Mouse (Mus musculus) brain, adult 2 months (tissue): Measurements from ENCODE around the gene Rgs3.

ENCODE experiments used
- DNase-seq: peaks from one replicate; pipeline ENCODE4 v3.0.0; 2011; ENCODE audit warnings: low read depth, low spot score

Gene Rgs3

DNA sequence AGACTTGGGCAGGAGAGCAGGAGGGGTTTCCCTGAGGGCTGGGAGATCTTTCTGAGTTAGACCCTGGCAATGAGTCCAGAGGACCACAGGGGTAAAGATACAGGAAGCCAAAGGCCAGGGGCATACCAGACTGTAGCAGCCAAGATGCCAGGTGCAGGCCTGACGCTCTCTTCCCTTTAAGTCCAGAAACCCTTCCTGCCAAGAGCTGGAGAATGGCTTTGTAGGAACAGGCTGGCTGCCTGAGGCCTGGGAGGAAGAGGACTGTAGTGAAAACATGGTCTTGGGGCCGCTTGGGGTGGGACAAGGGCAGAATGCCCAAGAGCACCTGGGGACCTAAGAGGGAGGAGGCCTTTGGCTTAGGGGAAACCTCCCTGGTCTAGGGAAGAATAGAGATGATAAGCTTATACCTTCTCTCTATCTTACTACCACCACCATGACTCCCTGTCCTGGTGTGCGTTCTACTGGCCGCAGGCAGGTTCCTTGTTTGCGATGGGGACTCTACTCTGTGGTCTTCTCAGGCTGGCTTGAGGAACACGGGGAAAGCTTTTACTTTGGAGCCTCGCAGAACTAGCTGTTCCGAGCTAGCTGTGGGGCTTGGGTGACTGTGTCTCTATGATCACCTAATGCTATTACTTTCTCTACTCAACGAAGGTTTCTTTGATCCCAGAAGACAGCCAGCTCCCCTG lies 46.4 kb downstream of the Rgs3 start:
- peak; percentile 88 for DNase-seq

DNA sequence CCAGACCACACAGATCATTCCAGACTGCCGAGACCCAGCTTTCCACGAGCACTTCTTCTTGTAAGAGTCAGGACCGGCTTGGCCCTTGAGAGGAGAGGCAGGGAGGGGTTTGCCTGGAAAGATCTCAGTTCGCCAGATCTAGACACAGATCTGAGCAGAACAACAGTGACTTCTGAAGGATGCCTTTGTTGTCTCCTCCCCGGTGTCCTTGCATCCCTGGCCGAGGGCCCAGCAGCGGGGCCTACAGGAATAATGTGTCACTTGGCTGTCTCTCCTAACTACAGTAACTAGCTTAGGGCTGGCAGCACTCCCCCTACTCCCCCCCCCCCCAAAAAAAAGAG lies 46.9 kb downstream of the Rgs3 start:
- peak; percentile 54 for DNase-seq

DNA sequence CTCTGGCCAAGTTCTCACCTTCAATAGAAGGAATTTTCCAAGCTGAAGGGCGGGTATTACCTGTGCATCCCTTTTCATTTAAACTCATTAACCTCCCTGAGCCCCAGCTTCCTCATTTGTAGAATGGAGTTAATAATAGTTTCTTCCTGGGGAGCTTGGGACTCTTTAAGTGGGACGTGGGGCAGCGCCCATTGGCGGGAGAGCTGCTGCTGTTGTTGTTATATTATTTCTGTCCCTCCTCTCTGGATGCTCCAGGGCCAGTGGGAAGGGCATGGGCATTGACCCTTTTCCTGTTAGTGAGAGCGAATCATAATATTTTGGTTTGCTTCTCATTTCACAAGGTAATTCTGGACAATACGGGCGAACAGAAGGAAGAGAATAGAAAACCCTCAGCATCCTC lies 47.3 kb downstream of the Rgs3 start:
- DNase-seq: no peak

DNA sequence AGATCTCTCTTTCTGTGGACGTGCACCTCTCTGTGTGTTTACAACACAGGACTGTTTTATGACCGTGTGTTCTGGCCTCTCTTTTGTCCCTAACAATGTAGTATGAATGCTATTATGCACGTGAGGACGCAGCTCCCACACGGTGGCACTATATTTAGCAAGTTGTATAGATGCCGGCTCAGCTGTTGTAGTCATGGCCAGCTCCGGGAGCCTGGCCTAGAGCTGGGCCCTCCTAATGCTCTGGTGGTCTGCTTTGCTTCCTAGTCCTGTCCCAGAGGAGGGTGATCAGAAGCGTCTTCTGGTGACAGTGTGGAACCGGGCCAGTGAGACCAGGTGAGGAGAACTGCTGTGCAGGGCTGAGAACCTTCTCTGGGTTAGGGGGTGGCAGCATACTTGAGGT lies 47.7 kb downstream of the Rgs3 start:
- DNase-seq: peak; percentile 47

DNA sequence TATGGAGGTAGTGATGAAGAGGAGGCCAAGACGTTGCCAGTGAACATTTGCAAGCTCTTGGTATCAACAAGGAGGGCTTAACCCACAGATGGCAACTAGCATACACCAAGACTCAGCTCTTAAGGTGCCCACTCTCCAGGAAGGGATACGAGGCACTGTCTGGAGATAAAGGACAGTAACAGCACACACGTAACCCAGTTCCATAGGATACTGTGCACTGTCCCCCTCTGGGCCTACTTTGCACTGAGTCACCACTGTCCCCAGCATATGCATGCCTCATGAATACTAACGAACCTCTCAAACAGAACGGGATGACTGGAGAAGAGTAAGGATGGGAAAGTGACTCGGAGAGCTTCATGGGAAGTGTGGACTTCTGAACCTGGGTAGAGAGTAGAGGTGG lies 48.2 kb downstream of the Rgs3 start:
- DNase-seq: peak; percentile 57

DNA sequence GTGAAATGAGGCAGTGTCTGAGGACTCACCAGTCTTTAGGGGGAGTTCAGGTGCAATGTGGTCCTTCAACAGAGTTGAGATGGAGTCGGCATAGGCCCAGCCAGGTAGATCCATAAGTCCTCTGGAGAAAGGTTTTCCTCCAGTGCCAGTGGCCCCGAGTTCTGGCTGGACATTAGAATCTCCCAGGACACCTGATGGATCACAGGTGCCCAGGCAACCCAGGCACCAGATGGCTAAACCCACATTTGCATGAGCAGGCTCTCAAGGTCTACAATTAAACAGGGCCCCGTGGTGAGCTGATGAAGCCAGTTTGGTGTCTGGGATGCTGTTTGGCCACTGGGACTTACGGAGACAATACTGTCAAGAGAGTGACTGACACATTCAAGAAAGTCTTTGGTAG lies 49.7 kb downstream of the Rgs3 start:
- DNase-seq: peak; percentile 63

DNA sequence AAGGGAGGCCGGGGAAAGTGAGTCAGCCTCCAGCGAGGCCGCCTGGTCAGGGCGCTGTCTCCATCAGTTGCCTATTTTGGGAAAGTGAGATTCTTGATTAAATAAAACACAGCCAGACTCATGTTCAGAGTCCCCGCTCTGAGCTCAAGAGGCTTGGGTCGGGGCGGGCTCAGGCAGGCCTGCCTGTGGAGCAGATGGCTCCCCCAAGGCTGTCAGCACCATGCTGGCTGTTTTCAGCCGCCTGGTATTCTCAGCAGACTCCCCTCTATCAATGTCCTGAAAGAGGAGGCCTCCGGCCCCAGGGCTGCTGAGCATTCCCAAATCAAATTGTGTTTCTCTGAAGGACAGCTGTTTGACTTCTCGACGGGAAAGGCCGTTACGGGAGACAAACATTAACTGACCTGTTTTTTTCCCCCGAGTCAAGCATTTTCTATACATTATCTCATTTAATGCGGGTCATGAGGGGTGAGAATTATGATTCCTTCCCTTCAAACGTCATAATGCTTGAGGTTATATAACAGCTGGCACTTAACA lies 50.6 kb downstream of the Rgs3 start:
- DNase-seq: peak; percentile 65

DNA sequence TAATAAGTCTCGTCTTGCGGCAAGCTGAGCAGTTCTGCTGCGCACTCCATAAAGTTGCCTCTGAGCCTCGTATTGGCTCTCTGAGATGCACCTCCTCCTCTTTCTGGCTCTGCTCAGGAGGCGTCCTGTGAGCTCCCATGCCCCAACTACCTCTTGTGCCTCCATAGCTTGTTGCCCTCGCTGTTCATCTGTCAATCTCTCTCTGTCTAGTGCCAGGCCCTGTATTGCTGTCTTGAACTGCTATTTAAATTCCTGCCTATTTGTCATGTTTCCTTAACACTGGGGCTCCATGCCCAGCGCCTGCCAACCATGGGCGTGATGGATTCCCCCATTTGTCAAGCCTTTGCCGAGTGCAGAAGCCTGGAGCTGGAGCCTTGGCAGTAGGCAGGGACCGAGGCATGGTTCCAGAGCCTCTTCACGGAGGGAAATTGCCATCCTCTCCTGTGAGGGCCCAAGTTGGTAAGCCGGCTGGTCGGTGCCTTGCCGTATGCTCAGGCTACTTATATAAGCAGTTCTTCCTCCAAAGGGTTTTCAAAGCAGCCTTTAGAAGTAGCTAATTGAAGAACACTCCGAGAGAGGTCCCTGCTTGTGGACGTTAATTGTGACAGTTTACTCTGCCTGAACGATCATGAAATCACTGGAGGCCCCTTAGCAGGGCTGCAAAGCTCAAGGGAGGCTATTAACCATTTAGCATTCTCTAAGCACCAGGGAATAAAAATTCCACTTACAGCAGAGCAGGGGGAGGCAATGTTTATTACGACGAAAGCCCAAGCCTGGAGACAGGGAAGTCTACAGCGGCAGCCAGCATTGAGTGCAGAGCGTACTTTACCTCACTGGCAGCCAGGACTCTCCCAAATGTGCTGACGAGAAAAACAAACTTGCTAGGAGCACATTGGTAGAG lies 53.2 kb downstream of the Rgs3 start:
- peak; percentile 98 for DNase-seq

DNA sequence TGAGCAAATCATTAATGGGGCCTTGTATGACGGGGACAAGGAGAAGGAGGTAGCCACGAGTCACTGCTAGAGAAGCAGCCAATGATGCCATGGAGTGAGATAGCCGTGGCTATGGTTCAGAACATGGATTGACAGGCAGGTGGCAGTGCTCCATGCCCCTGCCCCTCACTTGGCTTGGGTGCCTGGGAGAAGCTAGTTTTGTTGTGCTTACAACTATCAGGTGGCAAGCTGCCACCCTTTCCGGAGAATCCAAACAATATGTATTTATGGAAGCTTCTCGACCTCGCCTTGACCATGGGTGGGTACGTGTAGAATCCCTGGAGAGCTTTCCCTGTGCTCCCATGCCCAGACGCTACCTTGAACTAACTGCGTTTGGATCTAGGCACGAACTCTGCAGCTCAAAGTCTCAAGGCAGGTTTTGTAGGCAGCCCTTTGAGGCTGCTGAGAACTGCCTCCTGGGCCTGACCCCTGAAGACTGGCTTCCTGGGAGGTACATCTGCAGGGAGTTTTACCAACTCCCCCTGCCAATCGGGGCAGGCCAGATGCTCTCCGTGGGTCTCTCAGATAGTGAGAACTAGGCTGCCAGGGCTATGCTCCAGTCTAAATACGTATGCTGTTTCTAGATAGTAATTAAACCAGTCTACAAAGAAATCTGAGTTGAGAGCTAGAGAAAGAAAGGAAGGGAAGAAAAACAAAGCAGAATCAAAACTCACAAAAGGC lies 54.2 kb downstream of the Rgs3 start:
- DNase-seq: no peak

DNA sequence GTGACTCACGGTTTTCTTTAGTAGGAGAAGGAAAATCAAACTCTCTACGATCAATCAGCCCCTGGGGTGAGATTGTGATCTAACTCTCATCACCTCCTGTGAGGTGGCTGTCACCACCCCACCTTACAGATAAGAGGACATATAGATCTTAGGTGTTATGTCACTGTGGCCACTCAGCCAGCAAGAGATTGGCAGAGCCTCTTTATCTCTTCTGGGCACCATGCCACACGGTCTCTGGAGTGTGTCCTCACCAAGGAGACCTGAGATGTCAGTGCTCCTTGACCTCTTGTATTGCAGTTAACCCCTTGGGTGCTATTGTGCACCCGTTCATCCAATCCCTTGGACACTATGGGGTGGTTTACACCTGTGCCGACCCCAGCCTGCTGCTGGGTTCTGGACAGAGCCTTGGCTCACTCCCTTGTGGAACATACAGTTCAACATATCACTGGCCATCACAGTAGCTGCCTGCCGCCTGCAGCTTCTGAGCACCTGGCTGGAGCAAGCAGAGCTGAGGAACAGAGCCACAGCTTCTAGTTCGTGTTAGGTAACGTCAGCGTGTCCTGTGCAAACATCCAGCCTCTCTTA lies 58.3 kb downstream of the Rgs3 start:
- no peak for DNase-seq

DNA sequence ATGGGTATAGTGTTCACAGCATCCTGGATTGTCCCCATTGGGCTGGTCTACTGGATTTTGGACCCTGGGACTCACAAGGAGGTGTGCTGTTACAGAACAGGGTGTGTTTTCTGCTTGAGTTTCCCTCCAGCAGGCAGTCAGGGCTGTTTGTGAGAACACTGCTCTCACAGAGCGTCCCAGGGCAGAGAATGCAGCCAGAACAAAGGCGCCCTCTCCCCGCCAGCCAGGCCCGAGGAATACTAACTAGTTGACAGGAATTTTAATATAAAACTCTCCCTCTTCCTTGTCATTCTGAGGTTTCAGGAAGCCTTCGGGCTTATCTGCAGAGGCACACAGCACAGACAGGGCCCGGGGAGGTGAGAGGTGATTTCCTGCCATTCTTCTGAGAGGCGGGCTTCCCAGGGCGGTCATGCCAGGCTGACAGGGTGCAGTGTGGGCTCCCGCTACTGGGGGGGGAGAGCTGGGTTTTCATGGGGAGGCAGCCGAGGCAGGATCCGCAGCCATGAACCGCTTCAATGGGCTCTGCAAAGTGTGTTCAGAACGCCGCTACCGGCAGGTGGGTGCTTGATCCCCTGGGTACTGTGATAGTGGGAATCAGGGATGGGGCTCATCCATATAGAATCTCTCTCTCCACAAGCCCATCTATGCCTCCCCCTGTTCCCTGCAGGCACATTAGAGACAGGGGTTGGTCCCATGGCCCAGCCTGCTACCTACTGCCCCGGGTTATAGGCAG lies 59.8 kb downstream of the Rgs3 start:
- DNase-seq: peak; percentile 54

DNA sequence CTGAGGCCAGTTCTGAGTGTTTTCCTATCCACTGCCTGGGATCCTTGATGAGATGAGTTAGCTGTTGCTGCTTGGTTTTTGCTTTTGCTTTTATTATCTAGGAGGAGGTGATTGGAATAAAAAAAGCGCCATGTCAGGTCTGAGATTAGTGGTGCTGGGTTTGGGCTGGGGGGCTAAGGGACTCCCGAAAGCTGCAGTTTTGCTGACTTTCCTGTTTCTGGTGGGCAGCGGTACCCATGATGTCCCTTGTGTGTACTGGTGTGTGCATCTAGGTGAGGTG lies 60.3 kb downstream of the Rgs3 start:
- no peak for DNase-seq

DNA sequence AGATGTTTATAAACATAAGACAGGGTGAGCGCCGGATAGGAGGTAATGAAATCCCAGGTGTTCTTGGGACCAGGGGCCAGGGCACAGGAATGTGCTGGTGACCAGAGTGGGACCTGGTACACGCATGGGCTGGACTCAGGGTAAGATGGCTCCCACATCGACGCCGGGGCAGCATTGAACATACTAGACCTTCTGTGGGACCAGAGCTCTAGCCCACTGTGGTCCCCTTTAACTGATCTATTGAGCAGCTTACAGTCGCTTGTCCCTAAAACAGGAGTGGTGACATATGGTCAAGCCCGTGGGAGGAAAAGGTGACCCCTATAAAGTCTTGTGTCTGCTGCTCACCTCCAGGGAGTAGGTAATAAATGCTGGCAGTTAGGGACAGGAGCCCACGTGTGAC lies 61.5 kb downstream of the Rgs3 start:
- DNase-seq: no peak

DNA sequence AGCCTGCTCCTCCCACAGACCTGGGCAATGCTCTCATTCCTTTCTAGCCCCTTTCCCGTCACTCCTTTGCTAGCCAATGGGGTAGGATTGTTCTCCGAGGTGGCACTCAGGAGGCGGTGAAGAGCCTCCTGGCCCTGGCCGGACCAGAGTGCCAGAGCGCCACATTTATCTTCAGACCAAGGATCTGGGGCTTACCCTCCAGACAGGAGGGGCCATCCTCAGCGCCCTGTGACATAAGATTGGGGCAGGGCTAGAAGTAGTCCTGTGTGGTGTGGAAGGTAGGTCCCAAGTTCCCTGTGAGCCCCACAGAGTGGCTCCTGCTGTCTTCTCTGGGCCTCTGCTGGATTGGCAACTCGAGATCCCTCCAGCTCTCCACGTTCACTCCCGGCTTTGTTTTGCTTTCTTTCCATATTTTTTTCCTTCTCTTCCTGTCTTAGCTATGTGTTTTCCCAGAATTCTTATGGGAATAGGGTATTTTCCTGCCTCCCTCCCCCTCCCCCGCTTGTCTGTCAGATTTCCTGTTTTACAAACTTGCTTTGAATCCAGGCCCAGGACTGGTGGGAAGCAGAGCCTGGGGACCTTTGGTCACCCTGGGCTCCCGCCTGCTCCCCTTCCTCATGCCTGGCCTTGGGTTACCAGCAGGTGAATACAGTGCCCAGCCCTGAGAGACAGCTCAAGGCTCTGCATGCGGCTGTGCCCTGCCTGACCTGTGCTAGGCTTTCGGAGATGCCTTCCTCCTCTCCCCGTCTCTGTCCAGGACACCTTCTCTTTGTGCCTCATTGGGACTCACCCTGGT lies 62.4 kb downstream of the Rgs3 start:
- DNase-seq: no peak

DNA sequence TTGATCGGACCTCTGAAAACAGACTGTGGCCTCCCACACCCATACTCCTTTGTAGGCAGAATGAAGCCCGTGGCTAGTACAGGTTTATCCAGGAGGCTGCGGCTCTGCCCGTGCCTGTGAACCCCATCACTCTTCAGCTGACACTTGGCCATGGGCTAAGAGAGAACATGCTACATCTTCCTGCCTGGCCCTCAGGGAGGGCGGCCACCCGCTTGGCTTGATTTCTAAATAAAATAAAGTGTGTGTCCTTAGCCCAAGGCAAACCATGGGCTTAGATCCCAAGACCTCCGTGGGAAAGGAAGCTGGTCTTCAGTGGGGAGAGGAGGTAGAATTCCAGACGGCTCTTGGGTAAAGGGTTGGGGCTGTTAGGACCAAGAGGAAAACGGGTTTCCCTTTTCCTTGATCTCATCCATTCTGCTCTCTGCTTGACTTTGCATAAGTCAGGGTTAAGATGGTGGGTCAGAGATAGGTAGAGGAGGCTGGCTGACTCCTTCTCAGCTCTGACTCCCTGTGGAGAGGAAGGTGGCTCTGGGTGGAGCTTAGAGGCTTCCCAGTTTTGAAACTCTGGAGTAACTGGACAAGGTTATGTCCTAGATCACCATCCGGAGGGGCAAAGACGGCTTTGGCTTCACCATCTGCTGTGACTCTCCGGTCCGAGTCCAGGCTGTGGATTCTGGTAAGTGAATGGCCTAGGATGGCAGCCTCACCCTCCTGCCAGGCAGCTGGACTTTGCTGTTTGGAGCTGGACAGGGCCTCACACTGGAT lies 63.8 kb downstream of the Rgs3 start:
- DNase-seq: no peak

DNA sequence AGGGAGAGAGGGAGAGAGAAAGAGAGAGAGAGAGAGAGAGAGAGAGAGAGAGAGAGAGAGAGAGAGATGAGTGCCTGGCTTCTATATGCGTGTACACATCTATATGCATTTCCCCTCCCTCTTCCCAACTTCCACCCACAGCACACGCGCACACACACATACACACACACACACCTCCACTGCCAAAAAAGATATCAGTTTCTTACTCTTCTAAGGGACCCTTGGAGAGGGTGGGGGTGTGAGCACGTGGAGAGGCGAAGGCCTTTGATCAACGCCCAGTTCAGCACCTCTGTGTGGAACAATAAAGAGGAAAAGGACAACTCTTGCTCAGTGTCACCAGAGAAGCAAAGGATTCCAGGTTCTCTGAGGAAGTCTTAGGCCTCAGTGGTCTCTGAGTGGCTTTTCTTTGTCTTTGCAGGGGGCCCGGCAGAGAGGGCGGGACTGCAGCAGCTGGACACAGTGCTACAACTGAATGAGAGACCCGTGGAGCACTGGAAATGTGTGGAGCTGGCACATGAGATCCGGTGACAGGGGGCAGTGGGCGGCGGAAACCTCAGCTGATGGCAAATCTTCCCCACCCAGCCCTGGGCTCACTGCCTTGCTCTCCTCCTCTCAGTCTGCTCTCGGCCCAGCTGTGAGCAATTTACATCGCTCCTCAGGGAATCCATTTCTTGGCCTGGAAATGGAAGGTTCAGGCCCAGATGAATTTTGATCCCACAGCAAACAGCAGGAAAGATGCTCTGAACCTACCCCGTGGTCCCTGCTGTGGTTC lies 65.2 kb downstream of the Rgs3 start:
- DNase-seq: peak; percentile 69

DNA sequence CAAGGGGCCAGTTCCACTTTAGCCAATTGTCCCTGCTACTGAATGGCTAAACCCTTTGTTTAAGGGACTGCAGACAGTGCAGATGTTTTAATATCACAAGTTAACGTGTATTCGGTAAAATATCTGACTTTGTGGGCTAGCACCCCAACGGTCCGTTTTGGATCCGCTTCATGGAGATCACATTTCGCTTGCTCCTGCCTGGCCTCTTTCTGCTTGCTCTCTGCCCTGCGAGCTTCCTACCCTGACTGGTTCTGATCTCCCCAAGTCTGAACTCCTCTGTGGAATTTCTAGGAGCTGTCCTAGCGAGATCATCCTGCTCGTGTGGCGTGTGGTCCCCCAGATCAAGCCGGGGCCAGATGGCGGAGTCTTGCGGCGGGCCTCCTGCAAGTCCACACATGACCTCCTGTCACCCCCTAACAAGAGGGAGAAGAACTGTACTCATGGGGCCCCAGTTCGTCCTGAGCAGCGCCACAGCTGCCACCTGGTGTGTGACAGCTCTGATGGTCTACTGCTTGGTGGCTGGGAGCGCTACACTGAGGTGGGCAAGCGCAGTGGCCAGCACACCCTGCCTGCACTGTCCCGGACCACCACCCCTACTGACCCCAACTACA lies 65.9 kb downstream of the Rgs3 start:
- no peak for DNase-seq

DNA sequence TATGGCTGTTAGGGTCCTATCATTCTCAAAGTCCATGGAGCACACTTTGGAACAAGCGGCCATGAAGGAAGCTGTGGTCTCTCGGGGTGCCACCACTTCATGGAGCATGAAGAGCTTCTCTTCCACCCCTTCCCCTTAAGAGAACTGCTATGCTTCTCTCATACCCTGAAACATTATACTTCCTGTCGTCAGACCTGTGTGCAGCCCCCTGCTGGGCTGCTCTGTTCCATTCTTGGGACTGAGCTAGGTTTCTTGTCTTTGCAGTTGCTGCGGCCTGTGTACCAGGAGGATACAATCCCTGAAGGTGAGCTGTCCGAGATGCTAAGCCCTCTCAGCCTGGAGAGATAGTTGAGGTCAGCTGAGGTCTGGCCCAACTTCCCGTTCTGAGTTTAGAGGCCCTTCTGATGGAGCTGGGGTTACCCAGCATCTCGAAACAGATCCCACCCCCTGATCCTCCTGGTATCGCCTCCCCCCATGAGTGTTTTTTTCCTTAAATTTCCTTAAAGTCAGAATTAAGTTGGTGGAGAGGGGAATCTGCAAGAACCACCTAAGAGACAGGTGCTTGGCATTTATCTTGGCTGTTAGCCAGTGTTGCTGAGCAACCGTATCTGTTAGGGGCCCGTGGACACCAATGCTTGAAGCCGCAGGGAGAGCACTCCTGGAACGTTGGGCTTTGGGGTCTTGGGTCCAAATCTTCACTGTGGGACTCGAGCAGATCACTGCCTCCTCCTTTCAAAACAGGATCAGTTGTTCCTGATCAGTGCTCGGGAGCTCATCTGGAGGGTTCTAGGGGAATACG lies 66.8 kb downstream of the Rgs3 start:
- no peak for DNase-seq
